Mouse (Mus musculus) liver, adult 2 months (tissue): ENCODE measurements at regions not wholly inside any gene's neighbourhood (a gene's known extent, or its start where the extent isn't known, plus 50 kb on each side); places are given as distances from the start of the nearest gene placed in this dataset.

Experiments used
- CTCF ChIP-seq: fragments of 200-500 bp; IDR thresholded peaks from 2 replicates; pipeline ENCODE4 v1.5.1; 2011; ENCODE audit warnings: low read depth, low read length, control low read depth
- POLR2A ChIP-seq: fragments of 200-500 bp; IDR thresholded peaks from 2 replicates; pipeline ENCODE4 v1.6.1; 2011; ENCODE audit warnings: low read length, control low read depth; ENCODE audit not compliant: insufficient read depth; ENCODE audit errors: extremely low read depth

- no peak for TF ChIP-seq CTCF
- no peak for TF ChIP-seq POLR2A
Measured at GRCm38 (mm10) chr8:33010106-33010505, 418.4 kb upstream of the 5930422O12Rik start.
